In genomic region chr16:57166611-57167513, GRCm38 (mm10) we compare ENCODE assay signal across 7 mouse cellular contexts. TPM values are rescaled to one million over a fixed set of nuclear protein-coding genes. Genes with fewer than 3 reads are reported as not detected.
DNase-seq lines count a peak whose midpoint lies in the region; ATAC-seq and TF ChIP-seq lines count a peak whose summit lies in the region.

TSS of gene Nit2 (minus strand) at chr16:57167341.

- peak; percentile 88 for TF ChIP-seq CTCF in intestine, postnatal 0 days (IDR thresholded peaks at IDR 0.05; ENCODE audit: low read depth)
- TF ChIP-seq CTCF in small intestine, adult 2 months (IDR thresholded peaks at IDR 0.05; ENCODE audit: extremely low read depth, insufficient read length, insufficient replicate concordance, low read depth, low read length): peak; percentile 85

- H3K36me3 ChIP-seq in intestine, postnatal 0 days (ENCODE audit: control insufficient read depth, insufficient read depth): peaks cover 22% of the 10 kb centered on the region
- no peaks in the 10 kb centered on the region; the same call in 1 of the 2 replicates for H3K36me3 ChIP-seq in midbrain, embryonic 12.5 days
- H3K36me3 ChIP-seq in small intestine, adult 2 months (ENCODE audit: control insufficient read depth, insufficient read depth, low read length): peaks cover 12% of the 10 kb centered on the region

- ATAC-seq in intestine, postnatal 0 days: peak; percentile 95
- ATAC-seq in midbrain, embryonic 12.5 days (ENCODE audit: low FRiP score, low read depth): peak; percentile 99

- TF ChIP-seq POLR2A in small intestine, adult 2 months (IDR thresholded peaks at IDR 0.05; ENCODE audit: low read depth, low read length): peak; percentile 61

- peak within 1 kb of the TSS; percentile 94 for H3K4me2 ChIP-seq in intestine, postnatal 0 days (replicated peaks; ENCODE audit: low read depth)
- peak within 1 kb of the TSS; percentile 80 for H3K4me2 ChIP-seq in midbrain, embryonic 12.5 days (replicated peaks)

- peak within 1 kb of the TSS; percentile 87 for H3K4me3 ChIP-seq in intestine, postnatal 0 days (ENCODE audit: low read depth, low read length)
- peak within 1 kb of the TSS; percentile 65 for H3K4me3 ChIP-seq in midbrain, embryonic 12.5 days
- H3K4me3 ChIP-seq in small intestine, adult 2 months (ENCODE audit: low read depth, low read length): peak within 1 kb of the TSS; percentile 91

- H3K9ac ChIP-seq in intestine, postnatal 0 days (ENCODE audit: low read depth, low read length): peak within 1 kb of the TSS; percentile 88
- peak within 1 kb of the TSS; percentile 70 for H3K9ac ChIP-seq in midbrain, embryonic 12.5 days (replicated peaks)

- peak within 1 kb of the TSS; percentile 81 for H3K27ac ChIP-seq in intestine, postnatal 0 days (ENCODE audit: low read depth, low read length)
- H3K27ac ChIP-seq in midbrain, embryonic 12.5 days (replicated peaks): peak within 1 kb of the TSS; percentile 82
- peak within 1 kb of the TSS; percentile 64 for H3K27ac ChIP-seq in small intestine, adult 2 months (ENCODE audit: insufficient read depth, low read depth, low read length)

- intact Hi-C loops in left cerebral cortex, postnatal 4 days (cut with DNase I): no loop called here

- H3K9me3 ChIP-seq in intestine, postnatal 0 days (ENCODE audit: control insufficient read depth): no peaks in the 10 kb centered on the region
- H3K9me3 ChIP-seq in midbrain, embryonic 12.5 days: no peaks in the 10 kb centered on the region

- WGBS in intestine, postnatal 0 days: under 1% methylated on average over 58 of the region's 58 CpGs
- WGBS in midbrain, embryonic 12.5 days: under 1% methylated on average over 58 of the region's 58 CpGs
- under 1% methylated on average over 58 of the region's 58 CpGs for WGBS in small intestine, adult 2 months

- no peaks in the 10 kb centered on the region for H3K27me3 ChIP-seq in intestine, postnatal 0 days (replicated peaks; ENCODE audit: control insufficient read depth, insufficient read depth, low read length)
- H3K27me3 ChIP-seq in midbrain, embryonic 12.5 days: no peaks in the 10 kb centered on the region
- no peaks in the 10 kb centered on the region for H3K27me3 ChIP-seq in small intestine, adult 2 months (ENCODE audit: control insufficient read depth, insufficient read depth, low read length)

- DNase-seq in adrenal gland, adult 8-10 months: peak; percentile 94
- peak; percentile 93 for DNase-seq in embryo, embryonic 9.5 days (ENCODE audit: extremely low spot score)
- no peak for DNase-seq in gonadal fat pad, adult 2 months (ENCODE audit: low read depth)
- peak; percentile 95 for DNase-seq in left cerebral cortex, postnatal 4 days

- H3K4me1 ChIP-seq in intestine, postnatal 0 days (replicated peaks; ENCODE audit: control insufficient read depth, insufficient read depth, low read length): no peaks in the 10 kb centered on the region
- H3K4me1 ChIP-seq in midbrain, embryonic 12.5 days: peaks cover 8% of the 10 kb centered on the region
- peaks cover 2% of the 10 kb centered on the region; the same call in 1 of the 2 replicates for H3K4me1 ChIP-seq in small intestine, adult 2 months (ENCODE audit: control insufficient read depth, insufficient read depth, insufficient read length, low read length)

RNA-seq across cellular contexts. Expression of gene Nit2, which starts in this region (rescaled TPM):
- total RNA-seq in adrenal gland, adult 8-10 months (2022): 10 to 100 TPM; 39.7 to 43.5 (median 40.9) TPM
- 18.7 and 25.9 TPM in 2 replicates for polyA plus RNA-seq in gonadal fat pad, adult 2 months (2012; rRNA removed)
- polyA plus RNA-seq in intestine, postnatal 0 days (2015; fragmentation: Nextera tagmentation; extraction: Ambion mirVana): 46.1 and 46.2 TPM in 2 replicates
- 10 to 100 TPM; 22.9 to 26.6 TPM for total RNA-seq in left cerebral cortex, postnatal 4 days (2021)
- 37.4 and 41.7 TPM in 2 replicates for polyA plus RNA-seq in midbrain, embryonic 12.5 days (2016; fragmentation: Nextera tagmentation; extraction: Ambion mirVana)
- 7.9 and 9.8 TPM in 2 replicates for polyA plus RNA-seq in small intestine, adult 2 months (2012; rRNA removed)
